Mouse (Mus musculus) neural tube, embryonic 14.5 days (tissue): ENCODE results near the gene Adcy2. TPM values are rescaled to one million over a fixed set of nuclear protein-coding genes. Genes with fewer than 3 reads are reported as not detected.

Source experiments
- ATAC-seq: fragments of 200-750 bp; cut with Nextera tagmentation; 2 replicates; pipeline ENCODE4 v1.8.0; 2017; ENCODE audit warnings: low read depth, mild to moderate bottlenecking, moderate TSS enrichment, moderate library complexity
- H3K27ac ChIP-seq: fragments of 300-500 bp; sonication (generic); 2 replicates; pipeline ENCODE4 v1.5.1; 2014; ENCODE audit warnings: low read depth, mild to moderate bottlenecking, control low read depth, low read length, moderate library complexity, mixed read lengths
- H3K27me3 ChIP-seq: fragments of 300-500 bp; sonication (generic); 2 replicates; pipeline ENCODE4 v1.6.1; 2014; ENCODE audit warnings: low read length; ENCODE audit not compliant: control insufficient read depth, insufficient read depth
- H3K36me3 ChIP-seq: fragments of 300-500 bp; sonication (generic); 2 replicates; pipeline ENCODE4 v1.6.1; 2014; ENCODE audit warnings: low read length, mixed read lengths; ENCODE audit not compliant: control insufficient read depth, insufficient read depth
- H3K4me1 ChIP-seq: fragments of 300-500 bp; sonication (generic); 2 replicates; pipeline ENCODE4 v1.6.1; 2014; ENCODE audit warnings: low read length; ENCODE audit not compliant: control insufficient read depth, insufficient read depth
- H3K4me2 ChIP-seq: fragments of 300-500 bp; sonication (generic); 2 replicates; pipeline ENCODE4 v1.6.1; 2014; ENCODE audit warnings: mild to moderate bottlenecking, low read depth, low read length, control low read depth
- H3K4me3 ChIP-seq: fragments of 300-500 bp; sonication (generic); 2 replicates; pipeline ENCODE4 v1.5.1; 2014; ENCODE audit warnings: low read depth, low read length, control low read depth, mixed read lengths
- H3K9ac ChIP-seq: fragments of 300-500 bp; sonication (generic); replicated peaks from 2 replicates; pipeline ENCODE4 v1.6.1; 2014; ENCODE audit warnings: low read depth, mild to moderate bottlenecking, control low read depth, low read length, mixed read lengths
- H3K9me3 ChIP-seq: fragments of 300-500 bp; sonication (generic); 2 replicates; pipeline ENCODE4 v1.6.1; 2016; ENCODE audit warnings: low read length; ENCODE audit not compliant: control insufficient read depth
- WGBS: fragments of 180-500 bp; shearing (Covaris S2); extraction: QIAGEN DNeasy Blood & Tissue Kit; methylation state at CpG from one replicate; pipeline ENCODE4 v1.1.7; 2014; 5-methylcytosine and 5-hydroxymethylcytosine counted together
- polyA plus RNA-seq: library from polyadenylated mRNA; unstranded; fragments of >200 nt; fragmentation: Nextera tagmentation; extraction: Ambion mirVana; gene quantifications from 2 replicates; pipeline ENCODE4 v1.2.1, GENCODE M21; 2014

The Adcy2 gene
- polyA plus RNA-seq, 1 experiment from 2014 or later = 21.1 TPM

GRCm38 (mm10) chr13:68684919-68685318, 314.4 kb downstream of the Adcy2 start:
- no peaks in the 10 kb centered on the region for H3K36me3 ChIP-seq
- H3K4me1 ChIP-seq = no peaks in the 10 kb centered on the region
- no peaks in the 10 kb centered on the region for H3K9me3 ChIP-seq
- ATAC-seq = no peak
- no peak overlapping the region for H3K4me2 ChIP-seq
- H3K27me3 ChIP-seq = no peaks in the 10 kb centered on the region
- 94% methylated on average over 2 of the region's 2 CpGs for WGBS
- H3K4me3 ChIP-seq = no peak overlapping the region
- no peak overlapping the region for H3K9ac ChIP-seq
- H3K27ac ChIP-seq = no peak overlapping the region

- Histone ChIP-seq H3K4me2 (no peak overlapping the region), H3K9me3 (no peaks in the 10 kb centered on the region), H3K4me3 (no peak overlapping the region), H3K9ac (no peak overlapping the region), H3K4me1 (no peaks in the 10 kb centered on the region), H3K27ac (no peak overlapping the region), H3K36me3 (no peaks in the 10 kb centered on the region), H3K27me3 (no peaks in the 10 kb centered on the region)
- ATAC-seq = no peak
- 87% methylated on average over 1 of the region's 1 CpGs for WGBS
These were observed 318.9 kb downstream of the Adcy2 start for GRCm38 (mm10) chr13:68680429-68680828.

GRCm38 (mm10) chr13:68642786-68643185, 356.6 kb downstream of the Adcy2 start:
- Histone ChIP-seq H3K9me3 (no peaks in the 10 kb centered on the region), H3K4me2 (no peak overlapping the region), H3K36me3 (no peaks in the 10 kb centered on the region), H3K9ac (no peak overlapping the region), H3K4me1 (no peaks in the 10 kb centered on the region), H3K27ac (no peak overlapping the region), H3K4me3 (no peak overlapping the region), H3K27me3 (no peaks in the 10 kb centered on the region)
- ATAC-seq = no peak
- 95% methylated on average over 1 of the region's 1 CpGs for WGBS

GRCm38 (mm10) chr13:68627041-68627440, 372.3 kb downstream of the Adcy2 start:
- 86% methylated on average over 3 of the region's 3 CpGs for WGBS

GRCm38 (mm10) chr13:68622792-68623191, 376.5 kb downstream of the Adcy2 start:
- Histone ChIP-seq H3K9me3 (no peaks in the 10 kb centered on the region), H3K36me3 (no peaks in the 10 kb centered on the region), H3K4me2 (no peak overlapping the region), H3K4me3 (no peak overlapping the region), H3K9ac (no peak overlapping the region), H3K4me1 (no peaks in the 10 kb centered on the region), H3K27me3 (no peaks in the 10 kb centered on the region), H3K27ac (no peak overlapping the region)
- ATAC-seq = peak; percentile 84
- 62% methylated on average over 6 of the region's 6 CpGs for WGBS

More at GRCm38 (mm10) chr13:68627041-68627440, 372.3 kb downstream of the Adcy2 start:
- Histone ChIP-seq H3K4me2 (no peak overlapping the region), H3K4me3 (no peak overlapping the region), H3K36me3 (no peaks in the 10 kb centered on the region), H3K9me3 (no peaks in the 10 kb centered on the region), H3K27ac (no peak overlapping the region), H3K9ac (no peak overlapping the region), H3K27me3 (no peaks in the 10 kb centered on the region), H3K4me1 (no peaks in the 10 kb centered on the region)
- ATAC-seq = no peak

GRCm38 (mm10) chr13:68607652-68608405, 391.5 kb downstream of the Adcy2 start:
- H3K4me3 ChIP-seq = no peak overlapping the region
- no peak overlapping the region for H3K4me2 ChIP-seq
- 0 out of 2 replicates have a peak, but pooled peaks cover 3% of the 10 kb centered on the region for H3K4me1 ChIP-seq
- 62% methylated on average over 21 of the region's 21 CpGs for WGBS
- no peaks in the 10 kb centered on the region for H3K27me3 ChIP-seq
- no peak overlapping the region for H3K27ac ChIP-seq
- peak; percentile 29; the same call in 1 of the 2 replicates for ATAC-seq
- H3K9ac ChIP-seq = no peak overlapping the region
- H3K9me3 ChIP-seq = no peaks in the 10 kb centered on the region
- H3K36me3 ChIP-seq = no peaks in the 10 kb centered on the region

GRCm38 (mm10) chr13:68605689-68606126, 393.6 kb downstream of the Adcy2 start:
- Histone ChIP-seq H3K9ac (no peak overlapping the region), H3K36me3 (no peaks in the 10 kb centered on the region), H3K4me1 (0 out of 2 replicates have a peak, but pooled peaks cover 3% of the 10 kb centered on the region), H3K9me3 (no peaks in the 10 kb centered on the region), H3K27ac (no peak overlapping the region), H3K27me3 (no peaks in the 10 kb centered on the region), H3K4me3 (peak overlapping the region; percentile 14), H3K4me2 (peak overlapping the region; percentile 38)
- ATAC-seq = peak; percentile 79
- 2% methylated on average over 9 of the region's 11 CpGs for WGBS

- Histone ChIP-seq H3K27ac (no peak overlapping the region), H3K36me3 (no peaks in the 10 kb centered on the region), H3K9ac (no peak overlapping the region), H3K9me3 (no peaks in the 10 kb centered on the region), H3K27me3 (no peaks in the 10 kb centered on the region), H3K4me1 (0 out of 2 replicates have a peak, but pooled peaks cover 3% of the 10 kb centered on the region), H3K4me3 (no peak overlapping the region), H3K4me2 (no peak overlapping the region)
- ATAC-seq = no peak
- 75% methylated on average over 6 of the region's 6 CpGs for WGBS
These were observed 396.3 kb downstream of the Adcy2 start for GRCm38 (mm10) chr13:68603085-68603484.

- no peak overlapping the region for H3K27ac ChIP-seq
- peak; percentile 36; the same call in 1 of the 2 replicates for ATAC-seq
- WGBS = 10% methylated on average over 6 of the region's 6 CpGs
- 0 out of 2 replicates have a peak, but pooled peaks cover 3% of the 10 kb centered on the region for H3K4me1 ChIP-seq
- no peaks in the 10 kb centered on the region for H3K9me3 ChIP-seq
- H3K4me3 ChIP-seq = no peak overlapping the region
- H3K9ac ChIP-seq = no peak overlapping the region
- H3K4me2 ChIP-seq = no peak overlapping the region
- H3K27me3 ChIP-seq = no peaks in the 10 kb centered on the region
- H3K36me3 ChIP-seq = no peaks in the 10 kb centered on the region
These were observed 398.2 kb downstream of the Adcy2 start for GRCm38 (mm10) chr13:68601184-68601583.
